Mouse (Mus musculus) liver, adult 2 months (tissue): ENCODE results near the gene Dysf.

Experiments used
- CTCF ChIP-seq: fragments of 200-500 bp; IDR thresholded peaks from 2 replicates; pipeline ENCODE4 v1.5.1; 2011; ENCODE audit warnings: low read depth, low read length, control low read depth
- POLR2A ChIP-seq: fragments of 200-500 bp; IDR thresholded peaks from 2 replicates; pipeline ENCODE4 v1.6.1; 2011; ENCODE audit warnings: low read length, control low read depth; ENCODE audit not compliant: insufficient read depth; ENCODE audit errors: extremely low read depth

- no peak for TF ChIP-seq CTCF
- TF ChIP-seq POLR2A: no peak
Measured at GRCm38 (mm10) chr6:84168571-84168970, 160.2 kb downstream of the Dysf start.
